Mouse (Mus musculus) heart, adult 2 months (tissue): ENCODE results near the gene Cdk19.

Source experiments
- CTCF ChIP-seq: fragments of 200-600 bp; IDR thresholded peaks from 2 replicates; pipeline ENCODE4 v1.8.1; 2022; ENCODE audit warnings: antibody characterized with exemption, mild to moderate bottlenecking, moderate library complexity
- EP300 ChIP-seq: fragments of 200-500 bp; IDR thresholded peaks from 2 replicates; pipeline ENCODE4 v1.6.1; 2011; ENCODE audit warnings: low read depth, low read length, control low read depth; ENCODE audit not compliant: insufficient read depth
- POLR2A ChIP-seq: fragments of 200-500 bp; IDR thresholded peaks from 2 replicates; pipeline ENCODE4 v1.6.1; 2011; ENCODE audit warnings: mild to moderate bottlenecking, low read depth, low read length, control low read depth; ENCODE audit not compliant: insufficient read depth

DNA sequence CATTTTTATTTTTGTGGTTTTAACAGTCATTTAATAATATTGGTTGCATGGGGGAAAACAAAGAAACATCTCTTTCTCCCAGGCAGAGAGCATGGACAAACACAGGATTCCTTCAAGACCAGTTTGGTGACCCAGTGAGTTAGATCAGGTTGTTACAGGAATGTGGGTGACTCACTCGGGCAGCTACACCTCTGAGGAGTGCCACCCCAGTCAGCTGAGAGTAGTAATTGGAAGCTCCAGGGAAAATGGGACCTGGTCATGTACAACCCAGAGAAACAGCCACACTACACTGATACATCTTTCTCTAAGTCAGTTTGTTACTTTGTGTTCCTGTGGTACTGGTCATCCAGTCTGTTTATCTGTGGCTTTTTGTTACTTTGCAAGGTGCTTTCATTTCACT, 40.3 kb downstream of the Cdk19 start:
- no peak for TF ChIP-seq POLR2A
- no peak for TF ChIP-seq CTCF
- TF ChIP-seq EP300, result no peak
